Mouse (Mus musculus) small intestine, adult 2 months (tissue): ENCODE results near the gene Pilra.

Experiments
- CTCF ChIP-seq: fragments of 200-500 bp; IDR thresholded peaks from 2 replicates; pipeline ENCODE4 v1.5.1; 2012; ENCODE audit warnings: low read depth, mild to moderate bottlenecking, control low read depth, inconsistent platforms, low read length, moderate library complexity, mixed read lengths; ENCODE audit not compliant: insufficient replicate concordance, insufficient read length; ENCODE audit errors: extremely low read depth
- POLR2A ChIP-seq: fragments of 200-500 bp; IDR thresholded peaks from 2 replicates; pipeline ENCODE4 v1.6.1; 2012; ENCODE audit warnings: low read depth, mild to moderate bottlenecking, control low read depth, inconsistent platforms, low read length, moderate library complexity

DNA sequence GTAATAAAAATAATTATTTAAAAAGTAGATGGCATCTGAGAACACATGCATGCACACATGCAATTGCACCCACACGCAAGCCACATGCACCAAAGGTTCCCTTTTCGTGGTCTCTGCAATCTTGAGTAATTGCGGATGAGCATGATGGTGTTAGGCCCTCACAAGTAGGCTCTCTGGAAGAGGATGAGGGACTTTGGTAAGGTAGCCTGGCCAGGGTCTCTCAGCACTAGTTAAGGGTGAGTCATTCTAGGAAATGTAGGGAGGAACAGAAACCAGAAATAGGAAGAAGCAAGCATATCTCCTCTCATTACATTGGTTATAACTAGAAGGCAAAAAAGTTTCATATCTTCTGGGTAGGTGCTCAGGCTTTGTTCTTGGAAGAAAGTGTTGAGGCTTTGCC, 11.1 kb downstream of the Pilra start:
- no peak for TF ChIP-seq CTCF
- no peak for TF ChIP-seq POLR2A
